Mouse (Mus musculus): Measurements from ENCODE around the gene Tnnt3.

- TF ChIP-seq CTCF (IDR thresholded peaks at IDR 0.05; ENCODE audit: low read depth) (no peak), EP300 (optimal IDR thresholded peaks at IDR 0.05) (no peak)
These were observed 18.0 kb upstream of the Tnnt3 start for GRCm38 (mm10) chr7:142480661-142481060.

All from stomach, postnatal 0 days (tissue).